Mouse (Mus musculus) embryonic fibroblast, embryonic 13.5 days (primary cell): Measurements from ENCODE around the gene Fbxo22.

ENCODE experiments used
- CTCF ChIP-seq: IDR thresholded peaks from 2 replicates; pipeline ENCODE4 v1.5.1; 2011; ENCODE audit warnings: mild to moderate bottlenecking, control low read depth, low read length, moderate library complexity, borderline replicate concordance; ENCODE audit not compliant: insufficient read depth
- POLR2A ChIP-seq: IDR thresholded peaks from 2 replicates; pipeline ENCODE4 v1.6.1; 2011; ENCODE audit warnings: low read depth, mild to moderate bottlenecking, control low read depth, low read length, moderate library complexity

DNA sequence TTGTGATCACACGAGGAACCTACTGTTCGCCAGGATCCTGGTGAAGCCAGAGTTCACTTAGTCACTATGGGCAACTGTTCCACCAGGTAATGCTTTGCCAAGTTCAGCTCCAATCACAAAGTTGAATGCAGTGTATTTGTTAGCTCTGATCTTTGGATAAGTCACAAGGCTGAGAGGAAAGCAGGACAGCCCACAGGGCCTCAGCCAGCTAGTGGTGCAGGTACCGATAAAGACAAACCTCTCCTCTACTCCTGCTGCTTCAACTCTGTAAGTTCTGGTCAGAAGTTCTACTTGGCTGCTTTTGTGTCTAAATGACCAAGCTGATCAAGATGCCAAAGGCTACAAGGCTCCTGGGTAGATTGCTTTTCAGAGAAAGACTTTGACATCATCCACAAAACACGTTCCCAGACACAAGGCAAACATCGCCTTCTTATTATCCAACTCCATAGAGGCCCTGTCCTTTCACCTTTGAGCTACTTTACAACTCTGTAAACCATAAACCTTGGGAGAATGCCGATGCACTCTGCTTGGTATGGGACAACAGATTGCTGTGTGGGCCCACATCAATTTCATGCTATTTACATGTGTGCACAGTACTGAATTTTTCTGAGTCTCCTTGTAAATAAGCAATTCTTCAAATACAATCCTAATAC, 42.0 kb downstream of the Fbxo22 start:
- TF ChIP-seq POLR2A: no peak
- no peak for TF ChIP-seq CTCF
